Mouse (Mus musculus): ENCODE measurements around the gene Glod4. TPM values are rescaled to one million over a fixed set of nuclear protein-coding genes. Genes with fewer than 3 reads are reported as not detected.

The Glod4 gene
- polyA plus RNA-seq, 1 experiment, result 84.4 TPM

DNA sequence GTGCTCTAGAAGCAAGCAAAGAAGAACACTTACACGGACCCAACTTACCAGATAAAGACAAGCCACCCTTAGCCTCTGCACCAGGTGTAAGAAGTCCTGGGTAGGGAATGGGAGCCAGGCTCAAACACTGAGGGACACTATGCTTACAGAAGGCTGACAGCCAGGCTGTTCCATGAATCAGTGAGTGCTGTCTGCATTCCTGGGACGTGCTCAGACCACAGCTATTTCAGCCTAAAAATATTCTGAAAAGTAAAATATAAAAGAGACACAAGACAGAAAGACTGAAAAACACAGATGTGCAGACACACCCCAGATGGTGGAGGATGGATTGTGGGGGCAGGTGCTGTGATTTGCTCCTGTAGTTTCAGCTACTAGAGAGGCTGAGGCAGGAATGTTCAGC, 88.7 kb downstream of the Glod4 start:
- H3K4me1 ChIP-seq (ENCODE audit: control insufficient read depth, insufficient read depth, low read length), result peaks cover 32% of the 10 kb centered on the region
- TF ChIP-seq POLR2A (IDR thresholded peaks at IDR 0.05; ENCODE audit: low read depth, low read length) (no peak), CTCF (IDR thresholded peaks at IDR 0.05; ENCODE audit: borderline replicate concordance, insufficient read depth, low read length) (no peak)
- no peak overlapping the region for H3K4me3 ChIP-seq (ENCODE audit: insufficient read depth, low read length)
- H3K27ac ChIP-seq (ENCODE audit: insufficient read depth, low read length), result peak overlapping the region; percentile 89

DNA sequence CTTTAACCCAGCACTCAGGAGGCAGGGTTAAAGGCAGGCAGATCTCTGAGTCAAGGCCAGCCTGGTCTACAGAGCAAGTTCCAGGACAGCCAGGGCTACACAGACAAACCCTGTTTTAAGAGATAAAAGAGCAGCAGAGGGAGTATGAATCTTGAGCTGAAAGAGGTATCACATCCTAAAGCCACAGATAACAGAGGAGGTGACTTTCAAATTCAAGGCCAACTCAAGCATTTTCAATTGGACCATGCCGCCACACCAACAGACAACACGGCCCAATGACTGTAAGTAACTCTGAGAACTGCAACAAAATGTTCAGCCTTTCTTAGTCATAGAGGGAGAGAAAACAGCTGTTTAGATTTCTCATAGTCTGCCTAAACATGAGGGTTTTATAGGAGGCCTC, 89.3 kb downstream of the Glod4 start:
- Histone ChIP-seq H3K4me3 (ENCODE audit: insufficient read depth, low read length) (no peak overlapping the region), H3K27ac (ENCODE audit: insufficient read depth, low read length) (peak overlapping the region; percentile 89), H3K4me1 (ENCODE audit: control insufficient read depth, insufficient read depth, low read length) (peaks cover 27% of the 10 kb centered on the region)
- TF ChIP-seq CTCF (IDR thresholded peaks at IDR 0.05; ENCODE audit: borderline replicate concordance, insufficient read depth, low read length), result no peak
- TF ChIP-seq POLR2A (IDR thresholded peaks at IDR 0.05; ENCODE audit: low read depth, low read length), result no peak; the same call in 1 of the 2 replicates

- no peak overlapping the region for H3K4me3 ChIP-seq (ENCODE audit: insufficient read depth, low read length)
- H3K4me1 ChIP-seq (ENCODE audit: control insufficient read depth, insufficient read depth, low read length), result peaks cover 29% of the 10 kb centered on the region
- TF ChIP-seq CTCF (IDR thresholded peaks at IDR 0.05; ENCODE audit: borderline replicate concordance, insufficient read depth, low read length) (no peak), POLR2A (IDR thresholded peaks at IDR 0.05; ENCODE audit: low read depth, low read length) (no peak)
- peak overlapping the region; percentile 89; the same call in 1 of the 2 replicates for H3K27ac ChIP-seq (ENCODE audit: insufficient read depth, low read length)
Measured at GRCm38 (mm10) chr11:76153236-76153951, 90.1 kb downstream of the Glod4 start.

DNA sequence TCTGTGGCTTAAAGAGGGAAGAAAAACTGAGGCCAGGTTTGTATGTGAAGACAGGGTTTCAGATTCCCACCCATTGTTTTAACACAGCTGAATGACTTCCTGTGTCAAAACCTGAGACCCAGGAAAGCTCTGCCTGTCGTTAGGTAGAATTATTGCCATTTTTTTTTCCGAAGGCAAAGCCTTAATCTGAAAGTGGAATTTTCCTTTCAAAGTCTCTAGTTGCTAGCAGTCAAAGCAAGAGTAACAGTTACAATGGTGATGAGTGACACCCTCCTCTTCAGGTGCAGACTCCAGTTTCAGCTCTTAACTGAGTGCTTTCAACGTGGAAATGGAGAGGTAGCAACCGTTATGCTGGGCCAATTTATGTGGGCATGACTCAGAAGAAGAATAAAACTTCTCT, 92.5 kb downstream of the Glod4 start:
- peak overlapping the region; percentile 73 for H3K27ac ChIP-seq (ENCODE audit: insufficient read depth, low read length)

DNA sequence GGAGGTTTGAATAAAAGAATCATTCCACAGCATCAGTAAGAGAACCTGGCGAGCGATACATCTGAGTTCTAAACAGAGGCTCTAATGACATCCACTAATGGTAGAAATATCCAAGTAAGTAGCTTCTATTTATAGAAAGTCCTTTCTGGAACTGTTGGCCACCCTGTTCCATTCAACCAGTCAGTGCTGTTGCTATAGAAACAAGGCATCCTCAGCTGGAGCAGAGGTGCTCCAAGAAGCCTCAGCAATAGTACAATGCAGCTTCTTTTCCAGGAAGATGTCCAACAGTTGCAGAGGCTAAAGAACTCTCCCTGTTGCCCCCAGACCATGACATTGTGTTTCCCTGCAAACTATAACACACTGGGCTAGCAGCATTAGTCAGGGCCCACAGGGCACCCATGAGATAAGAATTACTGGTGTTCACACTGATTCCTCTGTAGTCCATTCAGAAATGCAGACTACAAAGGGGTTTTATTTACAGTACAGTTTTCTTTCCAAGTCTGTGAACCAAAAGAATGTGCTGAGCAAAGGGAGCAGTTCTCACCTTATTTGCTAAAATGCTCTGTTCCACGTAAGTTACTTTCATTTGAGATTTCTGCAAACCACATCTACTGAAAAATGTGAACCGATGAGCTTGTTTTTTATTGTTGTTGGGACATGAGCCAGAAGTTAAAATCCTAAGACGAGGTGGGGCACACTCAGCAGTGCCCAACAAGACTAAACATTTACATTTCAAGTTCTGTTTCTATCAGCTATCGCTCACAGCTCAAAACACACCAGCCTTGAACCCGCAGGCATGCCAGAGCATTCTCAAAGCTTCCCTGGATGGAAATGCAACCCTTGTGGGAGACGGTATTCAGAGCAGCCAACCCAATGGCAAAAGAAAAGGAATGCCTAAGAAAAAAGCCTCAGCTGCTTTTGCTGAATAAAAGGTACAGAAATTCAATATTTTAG, 95.2 kb downstream of the Glod4 start:
- H3K4me3 ChIP-seq (ENCODE audit: insufficient read depth, low read length), result no peak overlapping the region
- peak overlapping the region; percentile 83 for H3K27ac ChIP-seq (ENCODE audit: insufficient read depth, low read length)
- peaks cover 13% of the 10 kb centered on the region for H3K4me1 ChIP-seq (ENCODE audit: control insufficient read depth, insufficient read depth, low read length)
- no peak for TF ChIP-seq CTCF (IDR thresholded peaks at IDR 0.05; ENCODE audit: borderline replicate concordance, insufficient read depth, low read length)
- TF ChIP-seq POLR2A (IDR thresholded peaks at IDR 0.05; ENCODE audit: low read depth, low read length), result no peak

More for the DNA sequence above, 92.5 kb downstream of the Glod4 start:
- Histone ChIP-seq H3K4me3 (ENCODE audit: insufficient read depth, low read length) (no peak overlapping the region), H3K4me1 (ENCODE audit: control insufficient read depth, insufficient read depth, low read length) (peaks cover 24% of the 10 kb centered on the region)
- no peak for TF ChIP-seq POLR2A (IDR thresholded peaks at IDR 0.05; ENCODE audit: low read depth, low read length)
- no peak for TF ChIP-seq CTCF (IDR thresholded peaks at IDR 0.05; ENCODE audit: borderline replicate concordance, insufficient read depth, low read length)

DNA sequence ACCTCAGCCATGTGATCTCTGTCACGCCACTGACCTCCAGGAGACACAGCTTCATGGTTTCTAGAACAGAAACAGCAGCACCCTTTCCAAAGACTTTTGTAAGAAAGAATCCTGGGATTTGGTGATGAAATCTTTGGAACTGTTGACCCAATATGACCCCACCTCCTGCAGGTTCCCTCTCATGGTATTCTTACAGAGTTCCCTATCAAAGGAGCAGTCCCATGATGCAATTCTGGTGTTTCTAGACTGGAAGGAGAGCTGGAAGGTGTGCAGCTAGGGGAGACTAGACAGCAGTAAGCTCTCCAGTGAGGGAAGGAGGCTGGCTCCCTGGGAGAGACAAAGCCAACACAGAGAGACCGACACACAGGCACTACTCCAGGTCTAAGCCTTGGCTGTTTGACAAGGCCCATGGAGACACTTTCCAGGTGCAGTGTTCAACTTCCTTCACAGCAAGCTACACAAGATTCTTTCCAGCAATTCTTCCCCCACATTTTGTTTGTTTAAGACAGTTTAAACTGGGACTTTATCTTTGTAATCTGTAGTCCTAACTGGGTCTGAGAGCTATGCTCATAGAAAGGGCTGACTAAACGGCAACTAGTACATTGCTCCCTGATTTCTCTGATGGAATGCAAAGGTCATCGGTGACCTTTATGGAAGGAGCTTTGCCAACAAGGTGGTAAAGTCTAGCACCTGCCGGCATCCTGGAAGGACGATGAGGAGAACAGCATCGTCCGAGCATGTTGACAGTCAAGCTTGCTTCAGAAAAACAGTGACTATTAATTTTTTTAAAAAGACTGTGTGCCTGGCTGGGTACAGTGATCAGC, 97.1 kb downstream of the Glod4 start:
- peak overlapping the region; percentile 15; the same call in 1 of the 2 replicates for H3K27ac ChIP-seq (ENCODE audit: insufficient read depth, low read length)
- TF ChIP-seq POLR2A (IDR thresholded peaks at IDR 0.05; ENCODE audit: low read depth, low read length), result no peak
- no peak for TF ChIP-seq CTCF (IDR thresholded peaks at IDR 0.05; ENCODE audit: borderline replicate concordance, insufficient read depth, low read length)
- H3K4me3 ChIP-seq (ENCODE audit: insufficient read depth, low read length), result no peak overlapping the region
- H3K4me1 ChIP-seq (ENCODE audit: control insufficient read depth, insufficient read depth, low read length), result peaks cover 10% of the 10 kb centered on the region

DNA sequence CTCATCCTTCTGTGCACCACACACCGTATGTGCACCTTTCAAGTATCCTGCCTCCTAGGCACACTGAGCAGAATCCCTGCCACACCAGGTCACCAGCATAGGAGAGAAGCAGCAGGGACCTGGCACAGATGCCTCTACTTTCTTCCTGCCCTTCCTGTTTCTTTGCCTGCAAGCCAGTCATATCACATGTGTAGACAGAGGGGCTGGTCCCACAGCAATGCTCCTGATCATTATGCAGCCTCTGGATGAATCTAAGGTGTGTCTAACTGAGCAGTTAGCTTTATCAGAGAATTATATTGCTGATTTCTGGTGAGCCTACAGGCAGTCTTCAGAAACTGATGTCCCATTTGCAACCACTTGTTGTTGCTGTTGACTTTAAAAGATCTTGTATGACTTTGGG, 98.4 kb downstream of the Glod4 start:
- TF ChIP-seq CTCF (IDR thresholded peaks at IDR 0.05; ENCODE audit: borderline replicate concordance, insufficient read depth, low read length) (no peak), POLR2A (IDR thresholded peaks at IDR 0.05; ENCODE audit: low read depth, low read length) (no peak)

DNA sequence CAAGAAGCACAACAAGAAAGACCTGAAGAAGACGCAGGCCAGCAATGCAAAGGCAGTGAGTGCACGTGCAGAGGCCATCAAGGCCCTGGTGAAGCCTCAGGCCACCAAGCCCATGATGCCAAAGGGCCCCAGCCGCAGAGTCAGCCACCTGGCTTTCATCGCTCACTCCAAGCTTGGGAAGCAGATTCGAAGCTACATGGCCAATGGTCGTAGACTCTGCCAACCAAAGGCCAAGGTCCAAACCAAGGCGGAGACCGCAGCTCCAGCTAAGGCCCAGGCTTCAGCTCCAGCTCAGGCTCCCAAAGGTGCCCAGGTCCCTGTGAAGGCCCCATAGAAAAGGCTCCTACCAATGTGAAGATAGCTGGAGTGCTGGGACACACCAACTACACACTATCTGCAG, 99.1 kb downstream of the Glod4 start:
- Histone ChIP-seq H3K4me3 (ENCODE audit: insufficient read depth, low read length) (no peak overlapping the region), H3K4me1 (ENCODE audit: control insufficient read depth, insufficient read depth, low read length) (peaks cover 10% of the 10 kb centered on the region), H3K27ac (ENCODE audit: insufficient read depth, low read length) (no peak overlapping the region)
- TF ChIP-seq CTCF (IDR thresholded peaks at IDR 0.05; ENCODE audit: borderline replicate concordance, insufficient read depth, low read length) (no peak), POLR2A (IDR thresholded peaks at IDR 0.05; ENCODE audit: low read depth, low read length) (no peak)

More for the DNA sequence above, 98.4 kb downstream of the Glod4 start:
- peaks cover 10% of the 10 kb centered on the region for H3K4me1 ChIP-seq (ENCODE audit: control insufficient read depth, insufficient read depth, low read length)
- H3K4me3 ChIP-seq (ENCODE audit: insufficient read depth, low read length), result no peak overlapping the region
- no peak overlapping the region for H3K27ac ChIP-seq (ENCODE audit: insufficient read depth, low read length)

DNA sequence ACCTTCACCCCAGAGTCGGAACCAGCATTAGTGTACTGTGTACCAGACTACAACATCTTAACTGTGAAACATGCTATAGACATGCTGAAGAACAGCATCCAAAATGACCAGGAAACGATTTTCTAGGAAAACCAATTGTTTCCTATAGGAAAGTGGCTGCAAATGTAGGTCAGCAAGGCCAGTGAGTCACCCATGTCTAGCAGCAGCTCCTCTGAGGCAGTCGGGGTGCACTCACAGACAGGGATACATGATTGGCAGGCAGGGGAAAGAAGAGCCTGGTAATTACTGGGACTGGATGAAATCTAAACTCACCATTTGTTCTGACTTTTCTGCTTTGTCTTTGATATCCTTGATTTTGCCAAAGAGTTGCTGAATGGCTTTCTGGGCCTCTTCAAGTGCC, 105.5 kb downstream of the Glod4 start:
- Histone ChIP-seq H3K4me1 (ENCODE audit: control insufficient read depth, insufficient read depth, low read length) (peaks cover 7% of the 10 kb centered on the region), H3K4me3 (ENCODE audit: insufficient read depth, low read length) (no peak overlapping the region), H3K27ac (ENCODE audit: insufficient read depth, low read length) (peak overlapping the region; percentile 40; the same call in 1 of the 2 replicates)
- TF ChIP-seq POLR2A (IDR thresholded peaks at IDR 0.05; ENCODE audit: low read depth, low read length) (no peak), CTCF (IDR thresholded peaks at IDR 0.05; ENCODE audit: borderline replicate concordance, insufficient read depth, low read length) (no peak)
